Mouse (Mus musculus) liver, embryonic 14.5 days (tissue): Measurements from ENCODE around the gene Smyd1. TPM values are rescaled to one million over a fixed set of nuclear protein-coding genes. Genes with fewer than 3 reads are reported as not detected.

Source experiments
- ATAC-seq: fragments of 200-750 bp; cut with Nextera tagmentation; 2 replicates; pipeline ENCODE4 v1.8.0; 2017; ENCODE audit warnings: moderate number of reproducible peaks, mild to moderate bottlenecking, moderate library complexity; ENCODE audit not compliant: insufficient read depth
- DNase-seq, 3 experiments: peaks; one replicate each; pipeline ENCODE4 v3.0.0-alpha.2; 2012 to 2013; ENCODE audit warnings: low read depth in 3 of 3, low spot score in 3 of 3
- H3K27ac ChIP-seq: fragments of 300-500 bp; sonication (generic); 2 replicates; pipeline ENCODE4 v1.5.1; 2014; ENCODE audit warnings: moderate library complexity, mild to moderate bottlenecking, control low read depth, inconsistent platforms
- H3K27me3 ChIP-seq: fragments of 300-500 bp; sonication (generic); 2 replicates; pipeline ENCODE4 v1.6.1; 2014; ENCODE audit warnings: mild to moderate bottlenecking, low read length, moderate library complexity; ENCODE audit not compliant: control insufficient read depth, insufficient read depth
- H3K36me3 ChIP-seq: fragments of 300-500 bp; sonication (generic); replicated peaks from 2 replicates; pipeline ENCODE4 v1.6.1; 2014; ENCODE audit warnings: low read depth; ENCODE audit not compliant: control insufficient read depth, insufficient read depth
- H3K4me1 ChIP-seq, 2 experiments: fragments of 200-500 bp in 1 of 2; fragments of 300-500 bp in 1 of 2; sonication (generic) in 1 of 2; replicated peaks; 2 replicates each; pipeline ENCODE4 v1.6.1; 2012 to 2014; ENCODE audit warnings: antibody characterized with exemption in 1 of 2, inconsistent platforms in 1 of 2, low read length in 1 of 2; ENCODE audit not compliant: control insufficient read depth in 2 of 2, insufficient read depth in 2 of 2
- H3K4me2 ChIP-seq: fragments of 300-500 bp; sonication (generic); 2 replicates; pipeline ENCODE4 v1.6.1; 2014; ENCODE audit warnings: low read depth, mild to moderate bottlenecking, control low read depth, moderate library complexity
- H3K4me3 ChIP-seq, 2 experiments: fragments of 200-500 bp in 1 of 2; fragments of 300-500 bp in 1 of 2; sonication (generic) in 1 of 2; 2 replicates each; pipeline ENCODE4 v1.5.1; 2012 to 2014; ENCODE audit warnings: low read depth in 2 of 2, low read length in 2 of 2, mild to moderate bottlenecking in 2 of 2, control low read depth in 1 of 2, inconsistent platforms in 1 of 2, moderate library complexity in 1 of 2; ENCODE audit not compliant: insufficient read depth in 1 of 2
- H3K9ac ChIP-seq: fragments of 300-500 bp; sonication (generic); replicated peaks from 2 replicates; pipeline ENCODE4 v1.6.1; 2014; ENCODE audit warnings: mild to moderate bottlenecking, control low read depth, moderate library complexity
- H3K9me3 ChIP-seq: fragments of 300-500 bp; sonication (generic); 2 replicates; pipeline ENCODE4 v1.6.1; 2016; ENCODE audit warnings: low read length, mixed read lengths; ENCODE audit not compliant: control insufficient read depth
- CTCF ChIP-seq: IDR thresholded peaks from 2 replicates; pipeline ENCODE4 v1.5.1; 2016; ENCODE audit warnings: antibody characterized with exemption, low read depth, control low read depth
- EP300 ChIP-seq: IDR thresholded peaks from 2 replicates; pipeline ENCODE4 v1.6.1; 2016; ENCODE audit warnings: antibody characterized with exemption, low read depth
- WGBS: fragments of 180-500 bp; shearing (Covaris S2); extraction: QIAGEN DNeasy Blood & Tissue Kit; methylation state at CpG from one replicate; pipeline ENCODE4 v1.1.7; 2014; ENCODE audit not compliant: insufficient replicate concordance; 5-methylcytosine and 5-hydroxymethylcytosine counted together
- polyA plus RNA-seq, 2 experiments: library from polyadenylated mRNA; depleted of rRNA in 1 of 2; stranded (reverse) in 1 of 2; unstranded in 1 of 2; fragments of >200 nt; fragmentation: Nextera tagmentation in 1 of 2; extraction: Ambion mirVana in 1 of 2; gene quantifications; 2 replicates each; pipeline versions ENCODE4 v1.2.1 to v1.2.3; 2012 to 2014

Smyd1 gene
- polyA plus RNA-seq, 2 experiments = 0.08 to 0.11 TPM

GRCm38 (mm10) chr6:71257375-71257774, 64.7 kb downstream of the Smyd1 start:
- H3K9ac ChIP-seq = no peak overlapping the region
- TF ChIP-seq EP300 (no peak), CTCF (no peak)
- DNase-seq = no peak
- no peaks in the 10 kb centered on the region for H3K27me3 ChIP-seq
- no peak overlapping the region for H3K4me2 ChIP-seq
- 53% methylated on average over 1 of the region's 1 CpGs for WGBS
- peaks cover 10 to 13% of the 10 kb centered on the region in 2 experiments for H3K4me1 ChIP-seq
- no peak overlapping the region for H3K27ac ChIP-seq
- no peaks in the 10 kb centered on the region for H3K9me3 ChIP-seq
- H3K4me3 ChIP-seq = no peak overlapping the region
- H3K36me3 ChIP-seq = no peaks in the 10 kb centered on the region
- no peak for ATAC-seq

GRCm38 (mm10) chr6:71256166-71256565, 65.9 kb downstream of the Smyd1 start:
- Histone ChIP-seq H3K4me2 (no peak overlapping the region), H3K36me3 (no peaks in the 10 kb centered on the region), H3K9ac (no peak overlapping the region), H3K27me3 (no peaks in the 10 kb centered on the region), H3K4me3 (no peak overlapping the region), H3K4me1 (peaks cover 10 to 13% of the 10 kb centered on the region in 2 experiments), H3K9me3 (no peaks in the 10 kb centered on the region), H3K27ac (no peak overlapping the region)
- 89% methylated on average over 10 of the region's 10 CpGs for WGBS
- DNase-seq (no peak), ATAC-seq (no peak)
- TF ChIP-seq EP300 (no peak), CTCF (no peak)

GRCm38 (mm10) chr6:71254456-71254855, 67.6 kb downstream of the Smyd1 start:
- no peak for ATAC-seq
- TF ChIP-seq EP300 (no peak), CTCF (no peak)
- Histone ChIP-seq H3K9me3 (no peaks in the 10 kb centered on the region), H3K4me2 (no peak overlapping the region), H3K9ac (no peak overlapping the region), H3K4me3 (no peak overlapping the region), H3K27ac (no peak overlapping the region), H3K27me3 (no peaks in the 10 kb centered on the region), H3K4me1 (peaks cover 2 to 3% of the 10 kb centered on the region in 2 experiments; a peak in 2 of 4 replicates), H3K36me3 (no peaks in the 10 kb centered on the region)
- WGBS = 80% methylated on average over 6 of the region's 6 CpGs
- no peak for DNase-seq

GRCm38 (mm10) chr6:71250951-71251350, 71.1 kb downstream of the Smyd1 start:
- H3K9me3 ChIP-seq = no peaks in the 10 kb centered on the region
- 50% methylated on average over 8 of the region's 8 CpGs for WGBS
- DNase-seq (no peak), ATAC-seq (no peak)
- H3K4me3 ChIP-seq = no peak overlapping the region
- H3K4me2 ChIP-seq = no peak overlapping the region
- no peak for TF ChIP-seq EP300
- no peak for TF ChIP-seq CTCF
- no peak overlapping the region for H3K27ac ChIP-seq
- H3K27me3 ChIP-seq = no peaks in the 10 kb centered on the region
- H3K36me3 ChIP-seq = no peaks in the 10 kb centered on the region
- no peak overlapping the region for H3K9ac ChIP-seq
- peaks cover 0 to 5% of the 10 kb centered on the region in 2 experiments; a peak in 1 of 4 replicates for H3K4me1 ChIP-seq

- Histone ChIP-seq H3K4me1 (peaks cover 0 to 5% of the 10 kb centered on the region in 2 experiments; a peak in 1 of 4 replicates), H3K36me3 (no peaks in the 10 kb centered on the region), H3K27me3 (no peaks in the 10 kb centered on the region), H3K4me2 (no peak overlapping the region), H3K9me3 (no peaks in the 10 kb centered on the region), H3K4me3 (no peak overlapping the region), H3K27ac (no peak overlapping the region), H3K9ac (no peak overlapping the region)
- WGBS = 45% methylated on average over 3 of the region's 3 CpGs
- no peak for TF ChIP-seq EP300
- TF ChIP-seq CTCF = no peak
- ATAC-seq (no peak), DNase-seq (no peak)
Observed at GRCm38 (mm10) chr6:71249615-71250014, 72.4 kb downstream of the Smyd1 start.

GRCm38 (mm10) chr6:71248420-71248819, 73.6 kb downstream of the Smyd1 start:
- H3K27ac ChIP-seq = no peak overlapping the region
- no peak for ATAC-seq
- H3K4me1 ChIP-seq = peaks cover 0 to 5% of the 10 kb centered on the region in 2 experiments; a peak in 1 of 4 replicates
- no peaks in the 10 kb centered on the region for H3K27me3 ChIP-seq
- no peak for TF ChIP-seq EP300
- DNase-seq = no peak
- H3K9me3 ChIP-seq = no peaks in the 10 kb centered on the region
- WGBS = 67% methylated on average over 1 of the region's 1 CpGs
- no peak overlapping the region for H3K4me2 ChIP-seq
- no peaks in the 10 kb centered on the region for H3K36me3 ChIP-seq
- no peak overlapping the region for H3K9ac ChIP-seq
- H3K4me3 ChIP-seq = no peak overlapping the region
